Mouse (Mus musculus) testis, postnatal 14 days (tissue): ENCODE data around the gene Ticam1.

ENCODE experiments used
- DNase-seq: peaks from one replicate; pipeline ENCODE4 v3.0.0; 2021; ENCODE audit warnings: low spot score

Ticam1 gene

GRCm38 (mm10) chr17:56276643-56277566 is at the start of gene Ticam1:
Gene Ticam1, minus strand, starts transcription at chr17:56276786.
- peak; percentile 87 for DNase-seq

- peak; percentile 99 for DNase-seq
Measured at GRCm38 (mm10) chr17:56325450-56326152, 49.0 kb upstream of the Ticam1 start, which contains the start of gene Kdm4b. Gene Kdm4b, plus strand, starts transcription at chr17:56326062.

DNA sequence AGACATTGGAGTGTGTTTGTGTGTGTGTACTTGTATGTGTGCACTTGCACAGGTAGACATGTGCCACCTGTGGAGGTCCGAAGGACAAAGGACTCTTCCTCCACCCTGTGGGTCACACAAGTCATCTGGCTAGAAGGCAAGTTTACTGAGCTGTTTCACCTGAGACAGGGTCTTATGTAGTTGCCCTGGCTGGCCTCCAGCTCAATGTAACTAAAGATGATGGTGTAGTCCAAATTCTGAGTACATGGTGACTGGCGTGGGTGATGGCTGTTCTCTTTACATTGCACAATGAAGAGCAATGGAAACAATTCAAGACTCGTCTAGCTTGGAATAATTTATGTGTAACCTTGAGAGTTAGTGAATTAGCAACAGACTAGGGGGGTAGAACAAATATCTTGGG is 47.8 kb upstream of the Ticam1 start:
- DNase-seq: no peak

DNA sequence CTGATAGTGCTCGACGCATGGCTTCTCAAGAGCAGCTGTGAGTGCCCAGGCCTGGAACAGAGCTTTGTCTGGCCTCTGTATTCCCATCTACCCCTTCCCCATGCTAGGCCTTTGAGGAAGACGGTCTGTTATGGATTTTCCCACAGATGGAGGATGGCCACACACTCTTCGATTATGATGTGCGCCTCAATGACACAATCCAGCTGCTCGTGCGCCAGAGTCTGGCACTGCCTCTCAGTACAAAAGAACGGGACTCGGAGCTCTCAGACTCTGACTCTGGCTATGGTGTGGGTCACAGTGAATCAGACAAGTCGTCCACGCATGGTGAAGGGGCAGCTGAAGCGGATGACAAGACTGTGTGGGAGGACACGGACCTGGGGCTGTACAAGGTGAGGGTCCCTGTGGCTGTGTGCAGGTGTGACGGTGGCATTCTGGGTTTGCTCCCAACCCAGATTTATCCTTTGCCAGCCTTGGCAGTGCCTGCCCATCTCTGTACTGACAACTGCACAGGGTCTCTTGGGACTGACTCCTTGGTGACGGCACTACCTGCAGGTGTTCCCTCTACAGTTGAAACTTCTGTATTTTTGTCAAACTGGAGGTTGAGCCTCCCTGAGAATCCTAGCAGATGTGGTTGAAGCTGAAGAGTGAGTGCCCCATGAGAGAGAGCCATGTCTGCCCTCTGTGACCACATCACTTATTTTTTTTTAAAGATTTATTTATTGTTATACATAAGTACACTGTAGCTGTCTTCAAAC is 32.8 kb upstream of the Ticam1 start:
- DNase-seq: no peak

- DNase-seq: peak; percentile 27
Measured at GRCm38 (mm10) chr17:56308088-56308487, 31.5 kb upstream of the Ticam1 start.

DNA sequence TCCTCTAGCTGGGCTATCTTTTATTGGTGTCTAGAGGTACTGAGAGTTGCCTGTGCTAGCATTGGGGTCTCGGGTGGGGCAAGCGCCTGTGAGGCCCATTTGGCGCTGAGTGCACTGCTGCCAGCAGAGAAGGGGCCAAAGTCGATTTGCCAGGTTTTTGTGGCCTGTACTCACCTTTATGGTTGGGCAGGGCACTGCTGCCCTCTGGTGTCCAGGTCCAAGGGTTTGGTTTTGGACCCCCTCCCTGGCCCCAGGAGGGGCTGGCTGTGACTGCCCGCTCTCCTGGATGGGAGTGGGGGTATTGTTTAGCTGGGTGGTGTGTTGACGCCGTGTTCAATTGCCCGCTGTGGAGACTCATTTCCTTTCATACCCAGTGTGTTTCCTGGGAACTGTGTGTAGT is 29.2 kb upstream of the Ticam1 start:
- no peak for DNase-seq

DNA sequence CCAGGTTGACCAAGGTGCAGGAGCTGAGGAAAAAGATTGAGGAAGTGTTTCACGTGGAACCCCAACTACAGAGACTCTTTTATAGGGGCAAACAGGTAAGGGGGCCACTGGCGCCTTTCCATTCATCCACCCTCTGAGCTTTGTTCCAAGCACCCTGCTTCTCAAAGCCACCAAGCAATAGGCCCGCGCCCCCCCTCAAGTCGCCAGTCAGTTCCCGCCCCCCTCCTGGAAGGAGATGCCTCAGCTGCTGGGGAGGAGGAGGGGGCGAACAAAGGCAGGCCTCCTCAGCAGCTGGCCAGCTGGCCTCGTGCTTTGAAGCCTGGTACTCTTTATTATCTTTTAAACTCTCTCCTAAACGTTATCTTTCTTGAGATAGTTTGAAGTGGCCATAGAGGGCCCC is 28.6 kb upstream of the Ticam1 start:
- DNase-seq: no peak

DNA sequence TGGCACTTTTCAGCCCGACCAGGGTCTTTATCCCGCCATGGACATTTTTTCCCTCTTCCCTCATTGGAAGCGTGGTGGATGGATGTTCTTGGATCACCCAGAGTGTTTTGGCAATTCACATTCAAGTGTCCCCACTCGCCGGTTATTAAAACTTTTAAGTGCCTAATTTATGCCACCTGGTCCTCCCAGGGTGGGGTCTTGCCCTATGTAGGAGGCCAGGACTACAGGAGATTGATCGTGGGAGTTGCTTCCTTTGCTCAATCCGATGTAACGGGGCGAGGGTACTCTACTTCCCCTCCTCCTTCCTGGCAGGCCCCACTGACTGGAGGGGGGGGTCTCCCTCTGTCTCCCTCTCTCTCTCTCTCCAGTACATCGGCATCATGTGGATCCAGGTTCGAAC is 28.1 kb upstream of the Ticam1 start:
- no peak for DNase-seq

DNA sequence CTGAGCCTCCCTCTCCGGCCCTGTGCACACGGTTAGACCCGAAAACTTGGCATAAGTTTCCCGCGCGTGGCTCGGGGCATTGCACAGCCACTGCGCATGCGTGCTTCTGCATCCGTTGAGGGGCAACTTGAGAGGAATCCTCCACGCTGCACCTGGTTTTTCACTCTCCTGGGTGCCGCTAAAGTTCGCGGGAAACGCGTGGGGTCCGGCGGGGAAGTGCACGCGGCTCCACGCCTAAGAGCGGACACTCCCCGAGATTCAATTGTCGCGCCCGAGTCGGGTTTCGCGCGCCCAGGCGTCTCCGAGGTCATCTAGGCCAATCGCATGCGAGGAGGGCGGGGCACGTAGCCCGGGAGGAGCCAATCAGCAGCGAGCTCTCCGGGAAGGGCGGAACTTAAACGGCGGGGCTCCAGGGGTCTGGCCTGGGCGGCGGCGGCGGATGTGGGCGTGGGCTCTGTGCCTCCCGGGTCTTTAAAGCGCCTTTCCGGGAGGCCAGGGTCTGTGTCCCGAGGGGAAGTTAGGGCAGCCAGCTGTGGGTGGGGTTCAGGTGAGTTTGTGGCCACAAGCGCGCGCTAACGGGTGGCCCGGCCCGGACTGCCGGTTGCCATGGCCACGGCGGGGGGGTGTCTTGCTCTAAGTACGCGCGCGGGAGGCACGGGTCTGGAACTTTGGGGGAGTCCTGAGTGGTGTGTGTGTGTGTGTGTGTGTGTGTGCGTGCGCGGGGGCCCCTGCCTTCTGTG is 27.4 kb upstream of the Ticam1 start:
- peak; percentile 97 for DNase-seq

DNA sequence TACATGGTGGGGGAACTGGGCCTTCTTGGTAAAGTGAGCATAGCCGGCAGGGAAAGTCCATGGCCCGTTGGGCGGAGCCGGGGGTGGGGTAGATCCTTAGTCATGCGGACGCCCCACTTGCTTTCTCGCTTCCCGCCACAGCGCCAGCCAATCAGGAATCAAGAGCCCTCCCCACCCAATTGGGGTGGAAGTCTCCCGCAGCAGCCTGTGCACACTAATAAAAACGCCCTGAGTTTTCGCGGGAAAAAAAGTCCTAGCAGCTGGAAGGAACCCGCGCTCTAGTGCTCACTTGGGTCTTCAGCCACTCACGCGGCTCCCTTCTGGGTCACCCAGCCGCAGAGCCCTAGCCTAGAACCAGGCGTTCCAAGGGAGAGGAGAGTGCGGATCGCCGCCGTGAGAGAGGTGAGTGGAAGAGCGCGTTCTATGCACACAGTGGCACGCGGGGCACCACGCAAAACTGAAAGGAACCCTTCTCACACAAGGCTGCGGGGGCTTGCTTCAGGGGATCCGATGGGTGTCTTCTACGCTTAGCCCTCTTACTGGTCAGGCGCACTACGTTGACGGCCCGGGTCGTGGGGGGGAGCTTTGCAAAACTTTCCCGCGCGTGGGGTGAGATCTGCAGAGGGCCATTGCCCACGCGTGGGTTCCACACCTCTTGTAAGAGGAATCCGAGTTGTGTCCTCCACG is 26.7 kb upstream of the Ticam1 start, which contains the start of gene Uhrf1:
Uhrf1 (plus strand) TSS at position 162 of the 687 bp plus-strand sequence.
- peak; percentile 86 for DNase-seq

DNA sequence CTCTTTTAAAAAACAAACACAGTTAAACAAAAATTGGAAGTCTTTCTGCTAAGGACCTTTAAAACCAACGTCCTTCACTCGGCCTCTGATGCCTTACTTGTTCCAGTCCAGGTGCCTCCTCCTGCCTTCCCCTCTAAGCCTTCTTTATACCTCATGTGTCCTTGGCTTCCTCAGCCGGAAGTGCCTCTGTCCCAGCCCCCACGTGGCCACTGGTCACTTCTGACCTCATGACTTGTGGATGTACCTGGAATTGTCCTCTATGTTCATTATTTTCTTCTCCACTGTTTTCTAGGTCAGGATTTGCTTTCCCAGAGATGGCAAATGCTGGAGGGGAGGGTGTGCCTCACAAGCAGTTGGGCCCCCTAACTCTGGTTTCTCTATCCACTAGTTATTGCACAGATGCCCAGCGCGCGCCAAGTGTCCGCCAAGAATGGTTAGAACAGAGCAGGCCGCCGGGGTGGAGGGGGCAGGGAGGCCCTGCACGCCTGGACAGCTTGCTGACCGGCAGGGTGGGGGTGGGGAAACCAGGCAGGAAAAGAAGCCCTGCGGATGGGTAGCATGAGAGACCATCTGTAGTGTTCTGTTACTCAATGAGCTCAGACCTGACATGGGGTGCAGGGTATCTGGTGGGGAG is 25.9 kb upstream of the Ticam1 start:
- no peak for DNase-seq

GRCm38 (mm10) chr17:56300186-56300585 is 23.6 kb upstream of the Ticam1 start, which contains the start of gene Arrdc5:
Gene Arrdc5, minus strand, starts transcription at chr17:56300286.
- DNase-seq: no peak

- no peak for DNase-seq
Measured at GRCm38 (mm10) chr17:56298238-56298637, 21.7 kb upstream of the Ticam1 start.

- no peak for DNase-seq
Measured at GRCm38 (mm10) chr17:56296201-56296600, 19.6 kb upstream of the Ticam1 start.

DNA sequence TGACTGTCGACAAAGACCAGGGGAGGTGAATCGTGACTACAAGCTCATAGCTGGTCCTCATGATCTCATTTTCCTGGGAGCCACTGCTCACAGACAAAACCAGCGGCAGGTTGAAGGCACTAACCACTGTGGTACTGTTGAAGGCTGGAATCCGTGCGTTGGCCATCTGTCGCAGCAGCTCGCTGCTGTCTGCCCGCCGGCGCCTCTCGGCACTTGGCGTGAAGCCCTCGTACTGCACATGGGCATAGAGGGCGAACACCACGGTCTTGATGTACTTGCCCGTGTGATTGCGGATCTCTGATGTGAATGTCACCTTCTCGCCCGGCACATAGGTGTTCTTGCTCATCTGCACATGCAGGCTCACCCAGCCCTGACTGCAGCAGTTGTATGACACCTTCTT is 17.7 kb upstream of the Ticam1 start:
- no peak for DNase-seq

- no peak for DNase-seq
Measured at GRCm38 (mm10) chr17:56293291-56293690, 16.7 kb upstream of the Ticam1 start.

GRCm38 (mm10) chr17:56292531-56293222 is 16.1 kb upstream of the Ticam1 start, which contains the start of gene Plin3:
Gene Plin3, minus strand, starts transcription at chr17:56292873.
- peak; percentile 59 for DNase-seq

- DNase-seq: no peak
Measured at GRCm38 (mm10) chr17:56291826-56292475, 15.4 kb upstream of the Ticam1 start.

DNA sequence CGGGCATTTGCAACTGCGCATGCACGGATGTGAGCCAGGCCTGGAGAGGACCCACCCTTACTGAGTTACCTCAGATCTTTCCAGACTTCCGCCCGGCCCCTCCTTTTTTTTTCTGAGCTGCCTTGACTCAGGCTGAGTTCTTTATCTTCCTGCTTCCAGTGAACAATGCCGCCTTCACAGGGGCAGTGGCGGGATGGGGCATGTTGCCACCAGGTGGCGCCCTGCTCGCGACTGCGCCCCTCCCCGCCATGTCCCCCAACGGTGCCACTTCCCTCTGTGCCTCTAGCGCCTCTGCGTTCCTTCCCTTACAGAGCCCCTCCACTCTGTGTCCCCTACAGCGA is 14.6 kb upstream of the Ticam1 start:
- DNase-seq: peak; percentile 91
